Mouse (Mus musculus) myocyte (in vitro differentiated cells): ENCODE measurements around the gene Tmprss9.

Experiments used
- MAX ChIP-seq: IDR thresholded peaks from one replicate; pipeline ENCODE4 v1.6.1; 2011; ENCODE audit warnings: low read depth, mild to moderate bottlenecking, control low read depth
- MYOD1 ChIP-seq, 3 experiments: IDR thresholded peaks; one replicate each; pipeline ENCODE4 v1.6.1; 2011; ENCODE audit warnings: control low read depth in 2 of 3, low read depth in 2 of 3, mild to moderate bottlenecking in 2 of 3, moderate library complexity in 1 of 3; ENCODE audit not compliant: insufficient read length in 2 of 3, control insufficient read depth in 1 of 3
- MYOG ChIP-seq, 3 experiments: IDR thresholded peaks; one replicate each; pipeline ENCODE4 v1.6.1; 2011; ENCODE audit warnings: control low read depth in 2 of 3, low read depth in 2 of 3, mild to moderate bottlenecking in 2 of 3; ENCODE audit not compliant: insufficient read length in 2 of 3, control insufficient read depth in 1 of 3, insufficient read depth in 1 of 3
- POLR2A ChIP-seq: IDR thresholded peaks from one replicate; pipeline ENCODE4 v1.6.1; 2011; ENCODE audit warnings: low read depth, mild to moderate bottlenecking, control low read depth, moderate library complexity; ENCODE audit not compliant: insufficient read length
- POLR2AphosphoS2 ChIP-seq: IDR thresholded peaks from one replicate; pipeline ENCODE4 v1.6.1; 2011; ENCODE audit warnings: low read depth, control low read depth; ENCODE audit not compliant: insufficient read length
- TCF12 ChIP-seq: IDR thresholded peaks from one replicate; pipeline ENCODE4 v1.6.1; 2011; ENCODE audit warnings: mild to moderate bottlenecking, control low read depth; ENCODE audit not compliant: poor library complexity, insufficient read depth, severe bottlenecking

- no peak for TF ChIP-seq MYOG (IDR thresholded peaks at IDR 0.05; ENCODE audit: control insufficient read depth in 1 of 3, insufficient read depth in 1 of 3, insufficient read length in 2 of 3, low read depth in 2 of 3)
- TF ChIP-seq POLR2A = no peak
- TF ChIP-seq POLR2AphosphoS2 = no peak
- no peak for TF ChIP-seq TCF12
- no peak for TF ChIP-seq MAX
- TF ChIP-seq MYOD1 (IDR thresholded peaks at IDR 0.05; ENCODE audit: control insufficient read depth in 1 of 3, insufficient read length in 2 of 3, low read depth in 2 of 3) = no peak
Measured at GRCm38 (mm10) chr10:80841685-80842084, 30.0 kb upstream of the Tmprss9 start.
